17 mouse cellular contexts compared by ENCODE assay signal in genomic region chr1:158553341-158553740, GRCm38 (mm10).
DNase-seq lines count a peak whose midpoint lies in the region; ATAC-seq lines count a peak whose summit lies in the region.
"Had no signal": no experiment of that assay in that cellular context is flagged by ENCODE, and none has a peak within 500 bp of the region (broad histone marks: within the 10 kb centered on the region; RNA-seq: fewer than 3 reads in every experiment).

No protein-coding gene starts in this region.

- no peak overlapping the region for H3K4me3 ChIP-seq in heart, embryonic 11.5 days (ENCODE audit: low read depth, low read length)
- H3K4me3 ChIP-seq in hindbrain, embryonic 15.5 days: no peak overlapping the region
- no peak overlapping the region for H3K4me3 ChIP-seq in hindbrain, embryonic 16.5 days (ENCODE audit: low read length)
- H3K4me3 ChIP-seq in midbrain, embryonic 12.5 days: no peak overlapping the region
- no peak overlapping the region for H3K4me3 ChIP-seq in midbrain, embryonic 14.5 days (replicated peaks; ENCODE audit: low read depth, low read length)
- H3K4me3 ChIP-seq: neural tube, embryonic 13.5 days had no signal

- no peaks in the 10 kb centered on the region for H3K27me3 ChIP-seq in heart, embryonic 11.5 days (ENCODE audit: control insufficient read depth, insufficient read depth, low read length)
- H3K27me3 ChIP-seq in hindbrain, embryonic 15.5 days: no peaks in the 10 kb centered on the region
- no peaks in the 10 kb centered on the region for H3K27me3 ChIP-seq in hindbrain, embryonic 16.5 days (replicated peaks; ENCODE audit: control insufficient read depth, insufficient read depth, low read length)
- H3K27me3 ChIP-seq in midbrain, embryonic 12.5 days: no peaks in the 10 kb centered on the region
- no peaks in the 10 kb centered on the region for H3K27me3 ChIP-seq in midbrain, embryonic 14.5 days (ENCODE audit: control insufficient read depth, insufficient read depth, low read length)
- H3K27me3 ChIP-seq: neural tube, embryonic 13.5 days had no signal

- ATAC-seq in heart, embryonic 11.5 days (replicated peaks; ENCODE audit: insufficient number of reproducible peaks, low FRiP score, low TSS enrichment): no peak
- ATAC-seq in hindbrain, embryonic 15.5 days (ENCODE audit: low FRiP score, low read depth): no peak
- ATAC-seq in hindbrain, embryonic 16.5 days: no peak
- ATAC-seq in midbrain, embryonic 12.5 days (ENCODE audit: low FRiP score, low read depth): no peak
- ATAC-seq in midbrain, embryonic 14.5 days (ENCODE audit: low FRiP score, low TSS enrichment): no peak

- 0 out of 2 replicates have a peak overlapping the region, but pooled peaks have one; percentile 32 for H3K27ac ChIP-seq in heart, embryonic 11.5 days (ENCODE audit: low read depth, low read length)
- peak overlapping the region; percentile 6; the same call in 1 of the 2 replicates for H3K27ac ChIP-seq in hindbrain, embryonic 15.5 days (replicated peaks)
- no peak overlapping the region for H3K27ac ChIP-seq in hindbrain, embryonic 16.5 days (ENCODE audit: low read depth, low read length)
- H3K27ac ChIP-seq in midbrain, embryonic 12.5 days (replicated peaks): peak overlapping the region; percentile 78
- H3K27ac ChIP-seq in midbrain, embryonic 14.5 days (replicated peaks; ENCODE audit: low read depth, low read length): no peak overlapping the region
- H3K27ac ChIP-seq: neural tube, embryonic 13.5 days had no signal

- H3K9ac ChIP-seq in heart, embryonic 11.5 days (ENCODE audit: low read depth, low read length): no peak overlapping the region
- no peak overlapping the region for H3K9ac ChIP-seq in hindbrain, embryonic 15.5 days
- no peak overlapping the region for H3K9ac ChIP-seq in hindbrain, embryonic 16.5 days (ENCODE audit: low read depth, low read length)
- no peak overlapping the region for H3K9ac ChIP-seq in midbrain, embryonic 12.5 days (replicated peaks)
- H3K9ac ChIP-seq in midbrain, embryonic 14.5 days (replicated peaks; ENCODE audit: low read length): no peak overlapping the region
- H3K9ac ChIP-seq: neural tube, embryonic 13.5 days had no signal

- no peaks in the 10 kb centered on the region for H3K36me3 ChIP-seq in heart, embryonic 11.5 days (ENCODE audit: control insufficient read depth, insufficient read depth, low read length)
- H3K36me3 ChIP-seq in hindbrain, embryonic 15.5 days: no peaks in the 10 kb centered on the region
- H3K36me3 ChIP-seq in hindbrain, embryonic 16.5 days (ENCODE audit: control insufficient read depth, insufficient read depth, low read length): peaks cover 2% of the 10 kb centered on the region; the same call in 1 of the 2 replicates
- 0 out of 2 replicates have a peak, but pooled peaks cover 3% of the 10 kb centered on the region for H3K36me3 ChIP-seq in midbrain, embryonic 12.5 days
- H3K36me3 ChIP-seq in midbrain, embryonic 14.5 days (ENCODE audit: control insufficient read depth, insufficient read depth, low read length): peaks cover 3% of the 10 kb centered on the region; the same call in 1 of the 2 replicates

- H3K4me1 ChIP-seq in heart, embryonic 11.5 days (ENCODE audit: control insufficient read depth, insufficient read depth, low read length): peaks cover 8% of the 10 kb centered on the region
- H3K4me1 ChIP-seq in hindbrain, embryonic 15.5 days (replicated peaks): peaks cover 12% of the 10 kb centered on the region; the same call in 1 of the 2 replicates
- no peaks in the 10 kb centered on the region for H3K4me1 ChIP-seq in hindbrain, embryonic 16.5 days (ENCODE audit: control insufficient read depth, insufficient read depth, low read depth, low read length)
- H3K4me1 ChIP-seq in midbrain, embryonic 12.5 days: peaks cover 40% of the 10 kb centered on the region
- peaks cover 27% of the 10 kb centered on the region for H3K4me1 ChIP-seq in midbrain, embryonic 14.5 days (ENCODE audit: control insufficient read depth, insufficient read depth, low read length)

- H3K4me2 ChIP-seq in heart, embryonic 11.5 days: peak overlapping the region; percentile 39
- H3K4me2 ChIP-seq in hindbrain, embryonic 15.5 days: no peak overlapping the region
- no peak overlapping the region for H3K4me2 ChIP-seq in hindbrain, embryonic 16.5 days (ENCODE audit: low read length)
- H3K4me2 ChIP-seq in midbrain, embryonic 12.5 days (replicated peaks): peak overlapping the region; percentile 20
- no peak overlapping the region for H3K4me2 ChIP-seq in midbrain, embryonic 14.5 days (ENCODE audit: low read length)
- H3K4me2 ChIP-seq: liver, embryonic 11.5 days; neural tube, embryonic 13.5 days had no signal

- no peak for DNase-seq in heart, adult 8-10 months (ENCODE audit: low spot score)
- no peak for DNase-seq in midbrain, embryonic 14.5 days
- DNase-seq in spleen, adult 12 weeks (ENCODE audit: low spot score): no peak
- DNase-seq: cerebellum, adult 2 months; cerebellum, postnatal 36 days; gastrocnemius, postnatal 10 days; heart, adult 18-20 months; kidney, adult 11 months; lung, adult 18-20 months; thymus, adult 18-20 months; thymus, postnatal 4 days had no signal

- WGBS in heart, embryonic 11.5 days (ENCODE audit: insufficient replicate concordance): 72% methylated on average over 6 of the region's 6 CpGs
- 84% methylated on average over 6 of the region's 6 CpGs for WGBS in hindbrain, embryonic 15.5 days
- 82% methylated on average over 6 of the region's 6 CpGs for WGBS in hindbrain, embryonic 16.5 days
- WGBS in midbrain, embryonic 12.5 days: 71% methylated on average over 6 of the region's 6 CpGs
- 54% methylated on average over 6 of the region's 6 CpGs for WGBS in midbrain, embryonic 14.5 days

- no peaks in the 10 kb centered on the region for H3K9me3 ChIP-seq in heart, embryonic 11.5 days (replicated peaks; ENCODE audit: control insufficient read depth, low read length)
- no peaks in the 10 kb centered on the region for H3K9me3 ChIP-seq in hindbrain, embryonic 15.5 days
- no peaks in the 10 kb centered on the region for H3K9me3 ChIP-seq in hindbrain, embryonic 16.5 days (ENCODE audit: control insufficient read depth, low read length)
- H3K9me3 ChIP-seq in midbrain, embryonic 12.5 days: no peaks in the 10 kb centered on the region
- H3K9me3 ChIP-seq in midbrain, embryonic 14.5 days (ENCODE audit: control insufficient read depth, low read length): no peaks in the 10 kb centered on the region
- H3K9me3 ChIP-seq: neural tube, embryonic 13.5 days had no signal

Comparison
In these comparisons a context has a peak if more than half of its experiments do, and no peak if none do; other contexts are left out.
1. H3K27ac ChIP-seq: peak in heart, embryonic 11.5 days (single experiment), hindbrain, embryonic 15.5 days (single experiment) and midbrain, embryonic 12.5 days (single experiment); none in hindbrain, embryonic 16.5 days (single experiment) and midbrain, embryonic 14.5 days (single experiment).
2. H3K4me2 ChIP-seq: peak in heart, embryonic 11.5 days (single experiment) and midbrain, embryonic 12.5 days (single experiment); none in hindbrain, embryonic 15.5 days (single experiment), hindbrain, embryonic 16.5 days (single experiment) and midbrain, embryonic 14.5 days (single experiment).